Mouse (Mus musculus) CH12.LX (cell line): ENCODE measurements at regions not wholly inside any gene's neighbourhood (a gene's known extent, or its start where the extent isn't known, plus 50 kb on each side); places are given as distances from the start of the nearest gene placed in this dataset.

Experiments used
- DNase-seq: peaks from one replicate; pipeline ENCODE4 v3.0.0-alpha.2; 2013; ENCODE audit errors: extremely low read depth
- H3K27ac ChIP-seq: 2 replicates; pipeline ENCODE4 v1.5.1; 2012; ENCODE audit warnings: low read depth, mild to moderate bottlenecking, control low read depth, moderate library complexity; ENCODE audit not compliant: insufficient read depth
- H3K27me3 ChIP-seq: replicated peaks from 2 replicates; pipeline ENCODE3; 2012; ENCODE audit warnings: inconsistent platforms
- H3K36me3 ChIP-seq, 2 experiments: replicated peaks in 1 of 2; 2 replicates each; pipeline versions ENCODE3 to v1.6.1; 2012; ENCODE audit warnings: inconsistent platforms in 1 of 2, low read length in 1 of 2, mild to moderate bottlenecking in 1 of 2, mixed read lengths in 1 of 2, moderate library complexity in 1 of 2; ENCODE audit not compliant: control insufficient read depth in 1 of 2, insufficient read depth in 1 of 2
- H3K4me1 ChIP-seq, 2 experiments: 2 replicates each; pipeline ENCODE4 v1.6.1; 2012; ENCODE audit warnings: inconsistent platforms in 1 of 2, moderate library complexity in 1 of 2; ENCODE audit not compliant: insufficient read depth in 2 of 2, control insufficient read depth in 1 of 2
- H3K4me2 ChIP-seq: 2 replicates; pipeline ENCODE4 v1.6.1; 2012; ENCODE audit warnings: low read depth, mild to moderate bottlenecking, control low read depth; ENCODE audit not compliant: poor library complexity, insufficient read depth, severe bottlenecking
- H3K4me3 ChIP-seq, 3 experiments: fragments of 150-350 bp in 1 of 3; sonication (generic) in 1 of 3; replicated peaks in 1 of 3; 2 replicates each; pipeline versions ENCODE3 to v1.5.1; 2011 to 2012; ENCODE audit warnings: low read depth in 2 of 3, low read length in 2 of 3, mild to moderate bottlenecking in 2 of 3, moderate library complexity in 2 of 3, control low read depth in 1 of 3, improper control_type of control experiment in 1 of 3, inconsistent platforms in 1 of 3, mixed read lengths in 1 of 3; ENCODE audit not compliant: poor library complexity in 1 of 3
- H3K79me2 ChIP-seq: replicated peaks from 2 replicates; pipeline ENCODE4 v1.6.1; 2012; ENCODE audit warnings: mild to moderate bottlenecking, moderate library complexity; ENCODE audit not compliant: control insufficient read depth, poor library complexity, insufficient read depth, severe bottlenecking; ENCODE audit errors: extremely low read depth
- H3K9ac ChIP-seq: 2 replicates; pipeline ENCODE4 v1.6.1; 2012; ENCODE audit warnings: low read depth, mild to moderate bottlenecking, control low read depth, moderate library complexity; ENCODE audit not compliant: insufficient read depth
- H3K9me3 ChIP-seq: replicated peaks from 2 replicates; pipeline ENCODE3; 2012; ENCODE audit warnings: low read length, inconsistent platforms, mixed read lengths
- BHLHE40 ChIP-seq: IDR thresholded peaks from 2 replicates; pipeline ENCODE4 v1.6.1; 2011; ENCODE audit warnings: mild to moderate bottlenecking, low read depth, low read length, improper control_type of control experiment
- E2F4 ChIP-seq: IDR thresholded peaks from 2 replicates; pipeline ENCODE4 v1.6.1; 2011; ENCODE audit warnings: low read depth, low read length, improper control_type of control experiment; ENCODE audit not compliant: insufficient replicate concordance
- ETS1 ChIP-seq: conservative IDR thresholded peaks from 2 replicates; pipeline ENCODE4 v1.6.1; 2012; ENCODE audit warnings: low read depth, mild to moderate bottlenecking, inconsistent platforms, low read length, improper control_type of control experiment, moderate library complexity
- GABPA ChIP-seq: IDR thresholded peaks from 2 replicates; pipeline ENCODE4 v1.6.1; 2012; ENCODE audit warnings: low read depth, low read length, improper control_type of control experiment, inconsistent platforms; ENCODE audit not compliant: insufficient replicate concordance
- HCFC1 ChIP-seq: IDR thresholded peaks from 2 replicates; pipeline ENCODE4 v1.6.1; 2012; ENCODE audit warnings: low read depth, mild to moderate bottlenecking, inconsistent platforms, low read length, improper control_type of control experiment
- IRF4 ChIP-seq: IDR thresholded peaks from 2 replicates; pipeline ENCODE4 v1.6.1; 2014; ENCODE audit warnings: low read depth, mild to moderate bottlenecking, inconsistent platforms, low read length, improper control_type of control experiment
- JUN ChIP-seq: IDR thresholded peaks from 2 replicates; pipeline ENCODE4 v1.6.1; 2011; ENCODE audit warnings: low read depth, mild to moderate bottlenecking, low read length, improper control_type of control experiment, moderate library complexity; ENCODE audit not compliant: insufficient read depth
- KAT2A ChIP-seq: IDR thresholded peaks from 2 replicates; pipeline ENCODE4 v1.6.1; 2012; ENCODE audit warnings: low read length, improper control_type of control experiment, inconsistent platforms; ENCODE audit not compliant: insufficient replicate concordance
- MAFK ChIP-seq: IDR thresholded peaks from 2 replicates; pipeline ENCODE4 v1.6.1; 2011; ENCODE audit warnings: low read length, improper control_type of control experiment; ENCODE audit not compliant: insufficient replicate concordance
- MEF2A ChIP-seq: IDR thresholded peaks from 2 replicates; pipeline ENCODE4 v1.6.1; 2014; ENCODE audit warnings: low read depth, mild to moderate bottlenecking, inconsistent platforms, low read length, improper control_type of control experiment, borderline replicate concordance
- MYC ChIP-seq: IDR thresholded peaks from 2 replicates; pipeline ENCODE4 v1.6.1; 2011; ENCODE audit warnings: low read depth, mild to moderate bottlenecking, improper control_type of control experiment, low read length
- NRF1 ChIP-seq: IDR thresholded peaks from 2 replicates; pipeline ENCODE4 v1.6.1; 2014; ENCODE audit warnings: low read depth, mild to moderate bottlenecking, inconsistent platforms, low read length, improper control_type of control experiment, moderate library complexity
- PAX5 ChIP-seq: IDR thresholded peaks from 2 replicates; pipeline ENCODE4 v1.6.1; 2012; ENCODE audit warnings: low read length, inconsistent platforms, mixed read lengths
- POLR2A ChIP-seq: IDR thresholded peaks from 2 replicates; pipeline ENCODE4 v1.6.1; 2011; ENCODE audit warnings: low read depth, mild to moderate bottlenecking, improper control_type of control experiment, low read length
- RAD21 ChIP-seq: IDR thresholded peaks from 2 replicates; pipeline ENCODE4 v1.6.1; 2011; ENCODE audit warnings: low read depth, mild to moderate bottlenecking, low read length, improper control_type of control experiment, moderate library complexity
- SIN3A ChIP-seq: IDR thresholded peaks from 2 replicates; pipeline ENCODE4 v1.6.1; 2012; ENCODE audit warnings: low read length, improper control_type of control experiment, inconsistent platforms
- SMC3 ChIP-seq: IDR thresholded peaks from 2 replicates; pipeline ENCODE4 v1.6.1; 2011; ENCODE audit warnings: low read depth, low read length, improper control_type of control experiment
- TCF12 ChIP-seq: IDR thresholded peaks from 2 replicates; pipeline ENCODE4 v1.6.1; 2014; ENCODE audit warnings: low read depth, mild to moderate bottlenecking, inconsistent platforms, low read length, improper control_type of control experiment
- USF1 ChIP-seq: IDR thresholded peaks from 2 replicates; pipeline ENCODE4 v1.6.1; 2014; ENCODE audit warnings: low read depth, mild to moderate bottlenecking, inconsistent platforms, low read length, improper control_type of control experiment
- ZC3H11A ChIP-seq: IDR thresholded peaks from 2 replicates; pipeline ENCODE4 v1.6.1; 2012; ENCODE audit warnings: low read depth, mild to moderate bottlenecking, inconsistent platforms, low read length, improper control_type of control experiment
- ZNF384 ChIP-seq: IDR thresholded peaks from 2 replicates; pipeline ENCODE4 v1.6.1; 2012; ENCODE audit warnings: low read depth, low read length, improper control_type of control experiment, inconsistent platforms
- dilution Hi-C: fragments of 300-500 bp; cut with MboI; formaldehyde crosslinking; loops from 2 replicates; pipeline ENCODE4 v1.14.3; 2020; ENCODE audit warnings: low sequenced_read_pairs; ENCODE audit not compliant: extremely low pct_unique_long_range_greater_than_20kb, extremely low pct_ligation_motif_present
- in situ Hi-C: fragments of 300-500 bp; cut with MboI; formaldehyde crosslinking; loops from 3 replicates; pipeline ENCODE4 v1.14.3; 2019; ENCODE audit warnings: low sequenced_read_pairs, low pct_ligation_motif_present, low pct_unique_long_range_greater_than_20kb, mixed read lengths

- no peak overlapping the region for H3K4me2 ChIP-seq
- DNase-seq = no peak
- no peaks in the 10 kb centered on the region for H3K4me1 ChIP-seq
- TF ChIP-seq TCF12 (no peak), MEF2A (no peak), KAT2A (no peak), E2F4 (no peak), HCFC1 (no peak), USF1 (no peak)
- H3K4me3 ChIP-seq = no peak overlapping the region
- no peak overlapping the region for H3K27ac ChIP-seq
- no peak overlapping the region for H3K9ac ChIP-seq
- dilution Hi-C loops = no loop called here
- H3K36me3 ChIP-seq = no peaks in the 10 kb centered on the region
- in situ Hi-C loops = no loop called here
- no peaks in the 10 kb centered on the region for H3K27me3 ChIP-seq
- peaks cover 89% of the 10 kb centered on the region for H3K9me3 ChIP-seq
- no peaks in the 10 kb centered on the region for H3K79me2 ChIP-seq
Observed at GRCm38 (mm10) chr12:106796596-106796995, 691.8 kb upstream of the 3110018I06Rik start.

GRCm38 (mm10) chr12:106819736-106820135 lies 668.7 kb upstream of the 3110018I06Rik start:
- Histone ChIP-seq H3K4me1 (no peaks in the 10 kb centered on the region), H3K9ac (no peak overlapping the region), H3K4me3 (no peak overlapping the region), H3K27ac (no peak overlapping the region), H3K9me3 (peaks cover 82% of the 10 kb centered on the region), H3K27me3 (no peaks in the 10 kb centered on the region), H3K79me2 (no peaks in the 10 kb centered on the region), H3K4me2 (no peak overlapping the region), H3K36me3 (no peaks in the 10 kb centered on the region)
- in situ Hi-C loops = no loop called here
- no peak for TF ChIP-seq ZC3H11A
- DNase-seq = no peak
- dilution Hi-C loops = no loop called here

GRCm38 (mm10) chr12:106822311-106822710 lies 666.1 kb upstream of the 3110018I06Rik start:
- Histone ChIP-seq H3K27ac (no peak overlapping the region), H3K4me2 (no peak overlapping the region), H3K9ac (no peak overlapping the region), H3K36me3 (no peaks in the 10 kb centered on the region), H3K9me3 (peaks cover 73% of the 10 kb centered on the region), H3K27me3 (no peaks in the 10 kb centered on the region), H3K4me3 (no peak overlapping the region), H3K79me2 (no peaks in the 10 kb centered on the region), H3K4me1 (no peaks in the 10 kb centered on the region)
- TF ChIP-seq MEF2A = no peak
- TF ChIP-seq RAD21 = no peak
- no peak for TF ChIP-seq MAFK
- no peak for TF ChIP-seq ZNF384
- no peak for TF ChIP-seq PAX5
- TF ChIP-seq POLR2A = no peak
- TF ChIP-seq MYC = no peak
- TF ChIP-seq IRF4 = no peak
- no peak for TF ChIP-seq ETS1
- no peak for TF ChIP-seq HCFC1
- no peak for TF ChIP-seq BHLHE40
- no peak for TF ChIP-seq NRF1
- TF ChIP-seq JUN = no peak
- TF ChIP-seq ZC3H11A = no peak
- TF ChIP-seq E2F4 = no peak
- no peak for TF ChIP-seq SMC3
- no peak for TF ChIP-seq GABPA
- TF ChIP-seq SIN3A = no peak
- DNase-seq = no peak
- in situ Hi-C loops = no loop called here
- dilution Hi-C loops = no loop called here
